Mouse (Mus musculus) midbrain, embryonic 11.5 days (tissue): ENCODE data around the gene H6pd. TPM values are rescaled to one million over a fixed set of nuclear protein-coding genes. Genes with fewer than 3 reads are reported as not detected.

Source experiments
- ATAC-seq: fragments of 200-750 bp; cut with Nextera tagmentation; 2 replicates; pipeline ENCODE4 v1.8.0; 2017; ENCODE audit warnings: moderate TSS enrichment, moderate library complexity; ENCODE audit not compliant: low FRiP score
- DNase-seq: peaks from one replicate; pipeline ENCODE4 v3.0.0; 2015; ENCODE audit warnings: low spot score; ENCODE audit errors: missing footprints
- H3K27ac ChIP-seq: fragments of 300-500 bp; sonication (generic); 2 replicates; pipeline ENCODE4 v1.5.1; 2014; ENCODE audit warnings: low read depth, low read length
- H3K27me3 ChIP-seq: fragments of 300-500 bp; sonication (generic); 2 replicates; pipeline ENCODE4 v1.6.1; 2014; ENCODE audit warnings: mild to moderate bottlenecking, low read length, moderate library complexity, mixed read lengths; ENCODE audit not compliant: control insufficient read depth, insufficient read depth
- H3K36me3 ChIP-seq: fragments of 300-500 bp; sonication (generic); 2 replicates; pipeline ENCODE4 v1.6.1; 2014; ENCODE audit warnings: mild to moderate bottlenecking, low read length, moderate library complexity, mixed read lengths; ENCODE audit not compliant: control insufficient read depth, insufficient read depth
- H3K4me1 ChIP-seq: fragments of 300-500 bp; sonication (generic); 2 replicates; pipeline ENCODE4 v1.6.1; 2014; ENCODE audit warnings: low read length; ENCODE audit not compliant: control insufficient read depth, insufficient read depth
- H3K4me2 ChIP-seq: fragments of 300-500 bp; sonication (generic); 2 replicates; pipeline ENCODE4 v1.6.1; 2014; ENCODE audit warnings: mild to moderate bottlenecking, moderate library complexity
- H3K4me3 ChIP-seq: fragments of 300-500 bp; sonication (generic); 2 replicates; pipeline ENCODE4 v1.5.1; 2014; ENCODE audit warnings: low read depth, low read length
- H3K9ac ChIP-seq: fragments of 300-500 bp; sonication (generic); 2 replicates; pipeline ENCODE4 v1.6.1; 2014; ENCODE audit warnings: low read length
- H3K9me3 ChIP-seq: fragments of 300-500 bp; sonication (generic); 2 replicates; pipeline ENCODE4 v1.6.1; 2016; ENCODE audit warnings: low read length; ENCODE audit not compliant: control insufficient read depth
- WGBS: fragments of 180-500 bp; shearing (Covaris S2); extraction: QIAGEN DNeasy Blood & Tissue Kit; methylation state at CpG from one replicate; pipeline ENCODE4 v1.1.7; 2014; 5-methylcytosine and 5-hydroxymethylcytosine counted together
- polyA plus RNA-seq: library from polyadenylated mRNA; unstranded; fragments of >200 nt; fragmentation: Nextera tagmentation; extraction: Ambion mirVana; gene quantifications from 2 replicates; pipeline ENCODE4 v1.2.1, GENCODE M21; 2014

The H6pd gene
- polyA plus RNA-seq, 1 experiment from 2014 or later, result 2.4 TPM

DNA sequence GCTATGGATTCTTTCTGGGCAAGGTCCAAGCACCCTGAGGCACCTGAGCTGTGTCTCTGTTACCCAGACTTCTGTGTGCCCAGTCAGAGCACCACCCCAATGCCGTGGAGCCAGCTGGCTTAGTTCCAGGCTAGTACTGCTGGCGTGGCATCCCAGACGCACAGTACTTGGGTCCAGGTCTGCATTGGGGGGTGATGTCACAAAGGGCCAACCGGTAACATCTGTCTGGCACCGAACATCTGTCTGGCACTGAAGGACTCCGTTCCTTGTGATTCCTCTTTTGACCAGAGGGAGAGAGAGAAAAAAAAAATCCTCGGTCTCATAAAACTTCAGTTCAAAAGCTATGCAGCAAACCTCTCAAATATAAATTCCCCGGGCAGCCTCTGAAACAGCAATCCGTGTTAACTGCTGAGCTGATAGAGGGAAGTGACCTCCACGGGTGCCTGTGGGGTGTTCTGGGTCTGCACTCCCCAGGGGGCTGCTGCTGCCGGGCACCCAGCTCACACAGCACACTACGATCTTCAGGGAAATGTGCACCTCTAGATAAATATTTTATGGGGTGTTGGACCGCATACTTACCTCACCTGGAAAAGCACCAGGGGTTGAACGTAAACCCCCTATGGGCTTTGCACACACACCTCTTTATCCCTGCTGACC is 22.5 kb upstream of the H6pd start:
- Histone ChIP-seq H3K36me3 (no peaks in the 10 kb centered on the region), H3K9ac (no peak overlapping the region; the same call in 1 of the 2 replicates), H3K4me1 (peaks cover 19% of the 10 kb centered on the region), H3K9me3 (no peaks in the 10 kb centered on the region), H3K27ac (no peak overlapping the region), H3K27me3 (peaks cover 71% of the 10 kb centered on the region), H3K4me3 (peak overlapping the region; percentile 35; the same call in 1 of the 2 replicates), H3K4me2 (peak overlapping the region; percentile 75)
- ATAC-seq, result 0 out of 2 replicates have a peak, but pooled peaks have one; percentile 4
- DNase-seq, result peak; percentile 88
- 20% methylated on average over 14 of the region's 14 CpGs for WGBS

- peak; percentile 38; the same call in 1 of the 2 replicates for ATAC-seq
Measured at GRCm38 (mm10) chr4:150030449-150031233, 21.8 kb upstream of the H6pd start.

DNA sequence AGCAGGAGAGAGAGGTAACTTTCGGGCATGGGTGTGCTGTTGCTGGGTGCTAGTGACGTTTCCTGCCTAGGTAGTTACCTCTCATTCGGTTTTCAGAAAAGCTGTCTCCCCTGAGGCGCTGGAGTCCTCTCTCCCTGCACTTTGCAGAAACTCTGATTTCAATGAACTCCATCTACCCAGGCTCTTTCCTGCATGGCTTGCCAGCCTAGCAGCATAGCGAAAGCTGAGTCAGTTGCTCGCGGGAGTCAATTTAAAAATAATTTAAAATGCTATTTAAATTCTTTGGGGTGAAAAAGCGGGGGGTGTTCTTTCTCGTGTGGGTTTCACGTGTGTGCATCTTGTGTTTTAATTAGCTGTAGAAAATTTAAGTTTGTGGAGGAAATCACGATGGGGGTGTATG is 21.1 kb upstream of the H6pd start:
- no peak overlapping the region for H3K9ac ChIP-seq
- ATAC-seq (no peak), DNase-seq (peak; percentile 91)
- H3K4me1 ChIP-seq, result peaks cover 19% of the 10 kb centered on the region
- peaks cover 67% of the 10 kb centered on the region for H3K27me3 ChIP-seq
- peak overlapping the region; percentile 75 for H3K4me2 ChIP-seq
- H3K4me3 ChIP-seq, result peak overlapping the region; percentile 35; the same call in 1 of the 2 replicates
- 3% methylated on average over 11 of the region's 11 CpGs for WGBS
- no peaks in the 10 kb centered on the region for H3K9me3 ChIP-seq
- H3K27ac ChIP-seq, result no peak overlapping the region
- H3K36me3 ChIP-seq, result no peaks in the 10 kb centered on the region

More at GRCm38 (mm10) chr4:150030449-150031233, 21.8 kb upstream of the H6pd start:
- WGBS, result under 1% methylated on average over 28 of the region's 28 CpGs
- H3K9me3 ChIP-seq, result no peaks in the 10 kb centered on the region
- H3K36me3 ChIP-seq, result no peaks in the 10 kb centered on the region
- no peak overlapping the region for H3K27ac ChIP-seq
- H3K27me3 ChIP-seq, result peaks cover 71% of the 10 kb centered on the region
- H3K4me1 ChIP-seq, result peaks cover 19% of the 10 kb centered on the region
- peak overlapping the region; percentile 75 for H3K4me2 ChIP-seq
- H3K4me3 ChIP-seq, result peak overlapping the region; percentile 35
- H3K9ac ChIP-seq, result peak overlapping the region; percentile 41
- DNase-seq, result peak; percentile 94

- WGBS, result 75% methylated on average over 7 of the region's 7 CpGs
- Histone ChIP-seq H3K9ac (no peak overlapping the region), H3K4me3 (no peak overlapping the region), H3K27me3 (peaks cover 4% of the 10 kb centered on the region; the same call in 1 of the 2 replicates), H3K9me3 (no peaks in the 10 kb centered on the region), H3K4me2 (no peak overlapping the region), H3K36me3 (no peaks in the 10 kb centered on the region), H3K4me1 (no peaks in the 10 kb centered on the region), H3K27ac (no peak overlapping the region)
- no peak for ATAC-seq
- DNase-seq, result no peak
Measured at GRCm38 (mm10) chr4:150023518-150023917, 14.7 kb upstream of the H6pd start.

DNA sequence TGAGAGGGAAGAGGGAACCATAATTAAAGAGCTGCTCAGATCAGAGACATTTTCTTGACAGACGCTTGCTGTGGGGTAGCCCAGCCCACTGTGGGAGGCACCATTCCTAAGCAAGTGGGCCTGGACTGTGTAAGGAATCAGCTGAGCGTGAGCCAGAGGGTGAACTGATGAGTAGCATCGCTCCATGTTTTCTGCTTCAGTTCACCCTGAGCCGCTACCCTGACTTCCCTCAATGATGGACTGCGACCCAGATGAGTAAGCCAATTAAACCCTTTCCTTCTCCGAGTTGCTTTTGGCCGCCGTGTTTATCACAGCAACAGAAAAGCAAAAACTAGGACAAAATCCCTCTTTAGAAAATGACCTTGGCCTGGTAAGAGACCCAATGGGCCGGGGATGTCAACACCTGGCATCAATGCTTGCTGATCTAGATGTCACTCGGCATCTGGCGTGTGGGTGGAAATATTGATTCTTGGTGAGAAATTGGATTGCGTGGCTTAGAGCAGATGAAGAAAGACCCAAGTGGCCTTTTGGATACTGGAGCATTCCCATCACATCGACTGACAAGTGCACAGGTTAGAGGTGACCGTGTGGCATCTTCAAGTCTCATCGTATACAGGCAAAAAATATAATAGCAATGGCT is 11.0 kb upstream of the H6pd start:
- no peak for ATAC-seq

DNA sequence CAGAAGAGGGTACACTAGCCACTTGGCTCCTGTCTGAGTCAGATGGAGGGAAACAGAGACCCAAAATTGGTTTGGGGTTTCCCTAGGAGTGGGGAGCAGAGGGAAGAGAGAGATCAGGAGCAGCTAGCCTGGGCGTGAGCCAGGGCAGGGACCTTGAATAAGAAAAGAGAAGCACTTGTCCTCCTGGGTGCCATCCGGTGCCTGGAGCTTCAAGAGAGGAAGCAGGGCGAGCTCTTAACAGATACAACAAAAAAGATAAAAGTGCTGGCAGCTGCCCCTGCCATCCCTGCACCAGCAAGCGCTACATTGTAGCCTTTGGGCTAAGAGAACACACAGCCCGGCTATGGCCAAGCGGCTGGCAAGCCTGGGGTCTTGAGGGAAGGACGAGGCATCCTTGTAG is 6.6 kb upstream of the H6pd start:
- ATAC-seq (no peak), DNase-seq (no peak)
- Histone ChIP-seq H3K4me1 (no peaks in the 10 kb centered on the region), H3K36me3 (no peaks in the 10 kb centered on the region), H3K27ac (no peak overlapping the region), H3K4me2 (no peak overlapping the region), H3K27me3 (no peaks in the 10 kb centered on the region), H3K4me3 (no peak overlapping the region), H3K9me3 (no peaks in the 10 kb centered on the region), H3K9ac (no peak overlapping the region)
- WGBS, result 69% methylated on average over 7 of the region's 7 CpGs

More for the DNA sequence above, 11.0 kb upstream of the H6pd start:
- Histone ChIP-seq H3K36me3 (no peaks in the 10 kb centered on the region), H3K9me3 (no peaks in the 10 kb centered on the region), H3K27ac (no peak overlapping the region), H3K4me2 (no peak overlapping the region), H3K9ac (no peak overlapping the region), H3K4me1 (no peaks in the 10 kb centered on the region), H3K4me3 (no peak overlapping the region), H3K27me3 (no peaks in the 10 kb centered on the region; the same call in 1 of the 2 replicates)
- DNase-seq, result no peak
- 86% methylated on average over 15 of the region's 15 CpGs for WGBS

GRCm38 (mm10) chr4:150014378-150015091 is 5.7 kb upstream of the H6pd start:
- DNase-seq, result no peak
- Histone ChIP-seq H3K4me3 (no peak overlapping the region), H3K4me1 (no peaks in the 10 kb centered on the region), H3K9me3 (no peaks in the 10 kb centered on the region), H3K4me2 (no peak overlapping the region), H3K27me3 (no peaks in the 10 kb centered on the region; the same call in 1 of the 2 replicates), H3K9ac (no peak overlapping the region), H3K27ac (no peak overlapping the region), H3K36me3 (no peaks in the 10 kb centered on the region)
- no peak for ATAC-seq
- WGBS, result 94% methylated on average over 4 of the region's 4 CpGs

- no peak overlapping the region for H3K9ac ChIP-seq
- no peaks in the 10 kb centered on the region; the same call in 1 of the 2 replicates for H3K27me3 ChIP-seq
- H3K27ac ChIP-seq, result no peak overlapping the region
- no peaks in the 10 kb centered on the region for H3K36me3 ChIP-seq
- no peak for ATAC-seq
- H3K4me1 ChIP-seq, result no peaks in the 10 kb centered on the region
- no peaks in the 10 kb centered on the region for H3K9me3 ChIP-seq
- no peak overlapping the region for H3K4me2 ChIP-seq
- no peak for DNase-seq
- no peak overlapping the region for H3K4me3 ChIP-seq
- WGBS, result 86% methylated on average over 5 of the region's 5 CpGs
Measured at GRCm38 (mm10) chr4:150013805-150014204, 5.0 kb upstream of the H6pd start.
